Mouse (Mus musculus) liver, postnatal 0 days (tissue): ENCODE measurements around the gene Sdha.

Experiments
- CTCF ChIP-seq: sonication (generic); IDR thresholded peaks from 2 replicates; pipeline ENCODE4 v1.5.1; 2016; ENCODE audit warnings: antibody characterized with exemption, low read depth
- EP300 ChIP-seq: IDR thresholded peaks from 2 replicates; pipeline ENCODE4 v1.6.1; 2016; ENCODE audit warnings: antibody characterized with exemption, low read depth, mild to moderate bottlenecking

DNA sequence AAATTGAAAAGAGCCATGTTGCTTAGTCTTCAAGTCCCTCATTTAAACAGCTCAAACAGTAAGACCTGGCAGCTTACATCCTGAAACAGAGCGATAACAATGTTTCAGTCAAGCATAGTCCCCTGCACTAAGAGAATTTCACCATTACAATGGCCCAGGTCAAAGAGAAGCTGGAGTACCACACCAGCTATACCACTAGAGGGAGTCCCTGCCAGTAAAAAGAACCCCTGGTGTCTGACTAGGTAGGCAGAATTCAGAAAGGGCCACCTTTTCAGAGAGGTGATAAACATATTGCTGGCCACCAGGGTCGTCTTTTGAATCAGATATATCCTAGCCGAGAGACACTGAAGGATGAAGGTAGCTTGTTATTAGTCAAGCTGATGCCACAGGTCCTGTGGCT is 9.0 kb downstream of the Sdha start:
- TF ChIP-seq CTCF = peak; percentile 80
- TF ChIP-seq EP300 = no peak
